Mouse (Mus musculus): Measurements from ENCODE around the gene Tmem178.

The Tmem178 gene

GRCm38 (mm10) chr17:80944530-80945198 lies at the start of gene Tmem178:
Gene Tmem178 (plus strand): TSS chr17:80944632.
- in situ Hi-C loops (cut with MboI, MseI): no loop called here

GRCm38 (mm10) chr17:80896481-80896880 lies 48.0 kb upstream of the Tmem178 start:
- in situ Hi-C loops (cut with MboI, MseI): no loop called here

DNA sequence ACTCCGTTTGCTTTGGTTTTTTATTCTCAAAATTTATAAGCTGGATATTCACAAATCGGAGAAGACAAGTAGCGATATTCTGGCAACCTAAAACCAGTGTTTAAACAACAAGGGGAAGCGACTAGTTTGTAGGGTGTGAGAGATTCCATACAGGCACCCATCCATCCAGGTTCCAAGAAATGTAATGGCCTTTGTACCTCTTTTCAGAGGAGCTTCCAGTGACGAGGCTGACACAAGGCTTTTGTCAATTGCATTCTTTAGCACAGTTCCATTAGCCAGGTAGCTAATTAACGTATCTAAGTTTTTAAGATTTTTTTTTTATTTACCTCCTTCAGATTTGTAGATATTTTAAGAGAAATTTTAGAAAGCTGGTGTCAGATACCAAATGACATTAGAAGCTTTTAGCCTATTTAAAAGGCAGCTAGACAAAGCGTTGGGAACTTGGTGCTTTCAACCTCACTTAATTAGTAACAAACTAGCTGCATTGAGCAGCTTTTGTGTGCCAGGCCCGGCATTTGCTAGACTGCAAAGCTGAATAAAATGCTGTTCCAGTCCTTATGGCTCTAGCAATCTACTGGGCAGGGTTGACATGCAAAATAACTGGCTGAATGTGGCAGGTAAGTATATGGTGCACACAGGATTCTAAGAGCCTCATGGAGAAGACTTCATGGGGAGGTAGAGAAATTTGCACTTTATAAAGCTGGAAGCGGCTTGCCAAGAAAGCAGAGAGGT lies 46.6 kb upstream of the Tmem178 start:
- in situ Hi-C loops (cut with MboI, MseI): no loop called here

DNA sequence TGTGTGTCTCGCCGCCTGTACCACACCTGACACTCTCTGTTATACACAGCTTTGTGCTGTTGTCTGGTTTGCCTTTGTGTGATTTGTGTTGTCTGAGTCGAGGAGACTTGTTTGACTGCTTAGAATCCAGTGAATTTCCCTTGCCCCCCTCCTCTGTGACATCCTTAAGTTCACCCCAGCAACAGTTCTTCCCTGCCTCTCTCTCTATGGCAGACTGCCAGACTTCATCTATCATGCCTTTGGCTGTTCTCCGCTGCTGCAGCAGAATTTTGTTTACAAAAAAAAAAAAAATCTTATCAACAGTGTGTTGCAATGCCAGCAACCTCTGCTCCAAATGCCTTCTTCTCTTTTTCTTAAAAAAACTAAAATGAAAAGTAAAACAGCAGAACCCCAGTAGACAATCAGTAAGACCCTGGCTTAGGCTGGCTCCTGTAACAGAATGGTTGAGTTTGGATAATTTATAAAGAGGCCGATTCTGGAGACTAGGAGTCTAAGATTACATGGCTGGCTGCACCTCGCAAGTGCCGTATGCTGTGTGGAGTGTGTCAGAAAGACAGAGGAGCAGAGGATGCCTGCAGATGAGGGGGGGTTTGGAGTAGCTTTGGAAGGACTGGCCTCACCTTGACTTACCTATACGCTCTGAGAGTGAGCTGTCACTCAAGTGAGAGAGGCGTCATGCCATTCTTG lies 44.8 kb upstream of the Tmem178 start:
- in situ Hi-C loops (cut with MboI, MseI): no loop called here

- in situ Hi-C loops (cut with MboI, MseI): no loop called here
Measured at GRCm38 (mm10) chr17:80900200-80900520, 44.3 kb upstream of the Tmem178 start.

DNA sequence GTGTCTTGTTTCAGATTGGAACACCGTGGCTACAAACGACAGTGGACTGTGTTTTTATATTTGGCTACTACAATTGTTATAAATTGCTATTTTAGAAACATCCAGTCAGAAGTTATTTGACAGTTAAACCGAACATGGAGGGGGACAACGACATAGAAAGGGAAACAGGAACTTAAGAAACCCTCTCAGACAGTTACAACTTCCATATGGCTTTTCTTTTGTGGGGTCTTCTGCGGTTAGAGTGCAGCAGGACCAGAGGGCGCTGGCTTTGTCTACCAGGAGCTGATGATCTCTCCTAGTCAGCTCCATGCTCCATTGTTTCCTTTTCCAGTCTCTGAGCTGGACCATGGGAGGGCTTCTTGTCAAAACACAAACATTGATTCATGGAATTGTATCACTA lies 42.5 kb upstream of the Tmem178 start:
- in situ Hi-C loops (cut with MboI, MseI): no loop called here

DNA sequence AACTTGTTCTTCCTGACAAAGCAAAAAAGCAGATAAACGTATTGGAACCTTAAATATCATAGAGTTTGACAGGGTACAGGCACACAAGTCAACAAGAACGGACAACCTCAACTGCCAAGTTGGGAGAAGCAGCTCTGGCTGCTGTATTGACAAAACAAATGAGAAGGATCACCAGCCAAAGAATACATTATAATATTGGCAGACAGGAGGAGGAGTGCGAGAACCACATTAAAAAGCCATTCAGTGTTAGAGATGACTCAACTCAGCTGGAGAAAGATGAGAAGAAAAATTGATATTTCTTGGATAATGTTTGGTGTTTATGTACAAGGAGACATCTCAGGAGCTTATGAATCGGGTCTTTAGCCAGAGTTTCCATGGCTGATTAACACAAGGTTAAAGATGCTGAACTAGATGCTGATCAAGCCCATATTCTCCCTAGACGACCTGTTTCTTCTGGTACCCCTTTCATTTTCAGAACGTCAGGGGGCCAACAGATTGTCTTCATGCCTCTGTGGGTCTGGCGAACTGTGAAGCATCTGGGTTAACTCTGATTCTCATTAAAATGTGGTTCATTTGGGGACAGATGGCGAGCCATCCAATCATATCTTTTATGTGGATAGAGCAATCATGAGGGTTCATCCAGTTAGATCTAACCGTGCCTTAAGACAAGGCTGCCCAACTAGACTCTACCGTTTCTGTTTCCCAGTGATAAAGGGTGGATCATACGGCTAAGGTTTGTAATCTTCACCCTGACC lies 41.1 kb upstream of the Tmem178 start:
- in situ Hi-C loops (cut with MboI, MseI): no loop called here

DNA sequence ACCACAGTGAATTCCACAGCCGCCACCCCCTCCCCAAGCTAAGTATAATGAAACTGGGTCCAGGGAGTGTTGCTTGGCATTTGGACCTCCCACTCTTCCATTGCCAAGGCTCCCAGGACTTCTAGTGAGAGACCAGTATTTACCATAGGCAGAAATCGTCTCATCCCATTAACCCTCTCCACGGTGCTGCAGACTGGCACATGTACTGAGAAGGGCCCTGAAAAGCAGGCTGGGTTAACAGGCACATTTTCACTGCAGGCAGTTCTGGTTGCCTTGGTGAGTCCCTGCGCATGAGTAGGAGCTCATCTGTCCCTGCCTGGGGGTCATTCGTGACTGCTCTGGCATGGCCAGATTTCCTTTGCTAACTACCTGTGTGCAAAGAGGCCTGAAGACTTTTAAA lies 40.4 kb upstream of the Tmem178 start:
- in situ Hi-C loops (cut with MboI, MseI): no loop called here

GRCm38 (mm10) chr17:80915666-80916065 lies 28.8 kb upstream of the Tmem178 start:
- in situ Hi-C loops (cut with MboI, MseI): no loop called here

DNA sequence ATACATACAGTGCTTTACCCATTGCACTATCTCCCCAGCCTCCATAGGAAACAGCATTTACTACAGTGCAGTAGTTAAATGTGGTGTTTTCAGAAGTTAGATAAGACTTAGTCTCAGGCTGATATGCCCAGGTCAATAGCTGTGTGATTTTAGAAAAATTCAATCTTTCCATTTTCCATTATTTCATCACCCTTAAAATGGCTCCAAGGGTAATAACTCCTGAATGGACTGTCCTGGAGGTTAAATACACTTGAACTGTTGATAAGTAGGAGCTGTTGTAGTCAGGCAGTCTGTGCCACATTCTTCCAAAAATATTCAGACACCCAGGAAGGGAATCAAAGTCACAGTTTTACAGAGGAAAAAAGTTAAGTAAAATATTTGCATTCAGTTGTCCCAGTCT lies 25.2 kb upstream of the Tmem178 start:
- in situ Hi-C loops (cut with MboI, MseI): no loop called here

GRCm38 (mm10) chr17:80921286-80922134 lies 22.9 kb upstream of the Tmem178 start:
- in situ Hi-C loops (cut with MboI, MseI): no loop called here

DNA sequence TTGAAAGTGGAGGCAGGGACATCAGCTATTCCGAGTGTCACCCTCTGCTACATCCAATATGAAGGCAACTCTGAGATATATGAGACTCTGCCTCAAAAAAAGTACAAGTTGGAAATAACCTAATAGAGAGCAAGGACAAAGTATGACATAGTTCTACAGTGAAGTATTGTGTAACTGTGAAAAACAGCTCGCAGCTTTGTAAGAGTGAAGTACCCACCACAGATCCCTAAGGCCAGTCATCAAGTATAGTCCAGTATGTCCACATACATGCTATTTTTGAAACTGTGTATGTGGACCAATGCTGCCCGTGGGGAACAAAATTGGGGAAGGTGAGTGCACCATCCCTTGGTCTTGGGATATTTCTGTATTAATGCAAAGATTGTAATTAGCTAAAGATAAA lies 18.9 kb upstream of the Tmem178 start:
- in situ Hi-C loops (cut with MboI, MseI): no loop called here

- in situ Hi-C loops (cut with MboI, MseI): no loop called here
Measured at GRCm38 (mm10) chr17:80927151-80927550, 17.3 kb upstream of the Tmem178 start.

DNA sequence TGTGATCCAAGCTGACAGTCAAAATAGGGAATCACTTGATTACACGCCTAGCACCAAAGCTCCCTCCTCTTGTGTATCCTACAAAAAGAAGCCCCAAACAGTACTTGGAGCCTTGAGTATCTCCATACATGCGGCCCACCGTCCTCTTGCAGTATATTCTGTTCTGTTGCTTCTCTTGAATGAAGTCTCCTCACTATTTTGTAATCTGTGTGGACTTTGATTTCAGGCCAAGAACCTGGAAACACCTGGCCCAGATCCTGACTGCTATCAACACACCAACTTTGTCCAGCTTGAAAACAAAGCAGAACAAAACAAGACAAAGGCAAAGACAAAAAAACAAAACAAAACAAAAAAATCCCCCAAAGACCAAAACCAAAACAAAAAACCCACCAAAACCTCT lies 11.7 kb upstream of the Tmem178 start:
- in situ Hi-C loops (cut with MboI, MseI): no loop called here

DNA sequence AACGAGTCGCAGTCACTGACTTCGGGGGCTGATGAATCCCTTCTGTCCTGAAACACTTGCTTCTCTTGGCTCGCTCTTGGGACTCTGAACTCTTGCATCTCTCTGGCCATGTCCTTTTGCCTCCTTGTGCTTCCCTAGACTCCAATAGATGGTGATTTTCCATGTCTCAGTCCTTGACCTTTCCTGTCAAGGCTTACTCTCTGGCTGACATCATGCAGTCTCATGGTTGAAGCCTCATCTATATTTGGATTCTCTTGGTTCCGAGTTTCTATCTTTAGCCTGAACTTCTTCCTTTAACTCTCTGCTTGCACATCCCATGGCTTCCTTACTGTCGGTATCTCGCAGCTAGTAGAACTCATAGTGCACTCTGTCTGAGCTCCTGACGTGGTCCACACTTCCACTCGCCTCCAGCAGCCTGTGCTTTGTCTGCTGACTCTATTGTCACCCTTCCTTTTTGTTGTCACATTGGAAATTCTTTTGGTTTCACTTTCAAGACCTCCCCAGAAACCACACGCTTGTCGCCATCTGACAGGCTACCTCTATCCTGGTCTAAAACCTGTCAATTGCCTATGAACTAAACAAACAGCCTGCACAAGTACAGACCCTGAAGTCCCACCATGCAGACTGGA lies 10.9 kb upstream of the Tmem178 start:
- in situ Hi-C loops (cut with MboI, MseI): no loop called here

- in situ Hi-C loops (cut with MboI, MseI): no loop called here
Measured at GRCm38 (mm10) chr17:80935807-80936519, 8.5 kb upstream of the Tmem178 start.

GRCm38 (mm10) chr17:80936521-80936920 lies 7.9 kb upstream of the Tmem178 start:
- in situ Hi-C loops (cut with MboI, MseI): no loop called here

GRCm38 (mm10) chr17:80939833-80940232 lies 4.6 kb upstream of the Tmem178 start:
- in situ Hi-C loops (cut with MboI, MseI): no loop called here

GRCm38 (mm10) chr17:80941857-80942256 lies 2.6 kb upstream of the Tmem178 start:
- in situ Hi-C loops (cut with MboI, MseI): no loop called here

GRCm38 (mm10) chr17:80943835-80944529 lies 450 bp upstream of the Tmem178 start:
- in situ Hi-C loops (cut with MboI, MseI): no loop called here
